Mouse (Mus musculus): Measurements from ENCODE around the gene Izumo1r.

GRCm38 (mm10) chr9:14846428-14846827, 57.3 kb downstream of the Izumo1r start:
- TF ChIP-seq POLR2A (IDR thresholded peaks at IDR 0.05; ENCODE audit: borderline replicate concordance, extremely low read depth, low read depth, low read length) (no peak), CTCF (IDR thresholded peaks at IDR 0.05; ENCODE audit: insufficient read depth, low read length) (peak; percentile 46)

All from lung, adult 2 months (tissue).